Mouse (Mus musculus) ES-Bruce4 (cell line): ENCODE results near the gene Fam193b.

Experiments used
- CTCF ChIP-seq: IDR thresholded peaks from one replicate; pipeline ENCODE4 v1.8.1; 2011; ENCODE audit warnings: low read depth, low read length
- EP300 ChIP-seq: IDR thresholded peaks from 2 replicates; pipeline ENCODE4 v1.6.1; 2011; ENCODE audit warnings: low read depth, low read length; ENCODE audit not compliant: insufficient read depth

GRCm38 (mm10) chr13:55573432-55573831 lies 2.5 kb upstream of the Fam193b start, which contains the start of gene Tmed9:
- TF ChIP-seq CTCF = no peak
- TF ChIP-seq EP300 = no peak
